Mouse (Mus musculus): ENCODE data around the gene Fpr3. TPM values are rescaled to one million over a fixed set of nuclear protein-coding genes. Genes with fewer than 3 reads are reported as not detected.
A peak's percentile ranks its signal among the peaks of the same experiment; 100 is the strongest.
"Not testable (repeated sequence)": the region's sequence is repeated elsewhere in the genome, so short reads cannot be mapped to it uniquely, and the experiment has no call there.

Gene Fpr3
- not detected in 2 replicates for polyA plus RNA-seq (2015; fragmentation: Nextera tagmentation; extraction: Ambion mirVana)

- WGBS, result 28% methylated on average over 1 of the region's 1 CpGs
- peak; percentile 74 for ATAC-seq
- DNase-seq (ENCODE audit: low spot score), result peak; percentile 62
Measured at GRCm38 (mm10) chr17:17887774-17888248, at the start of gene Fpr3, which contains the start of gene Fpr2. Gene Fpr3, plus strand, starts transcription at chr17:17887852. Gene Fpr2, plus strand, starts transcription at chr17:17887824.

DNA sequence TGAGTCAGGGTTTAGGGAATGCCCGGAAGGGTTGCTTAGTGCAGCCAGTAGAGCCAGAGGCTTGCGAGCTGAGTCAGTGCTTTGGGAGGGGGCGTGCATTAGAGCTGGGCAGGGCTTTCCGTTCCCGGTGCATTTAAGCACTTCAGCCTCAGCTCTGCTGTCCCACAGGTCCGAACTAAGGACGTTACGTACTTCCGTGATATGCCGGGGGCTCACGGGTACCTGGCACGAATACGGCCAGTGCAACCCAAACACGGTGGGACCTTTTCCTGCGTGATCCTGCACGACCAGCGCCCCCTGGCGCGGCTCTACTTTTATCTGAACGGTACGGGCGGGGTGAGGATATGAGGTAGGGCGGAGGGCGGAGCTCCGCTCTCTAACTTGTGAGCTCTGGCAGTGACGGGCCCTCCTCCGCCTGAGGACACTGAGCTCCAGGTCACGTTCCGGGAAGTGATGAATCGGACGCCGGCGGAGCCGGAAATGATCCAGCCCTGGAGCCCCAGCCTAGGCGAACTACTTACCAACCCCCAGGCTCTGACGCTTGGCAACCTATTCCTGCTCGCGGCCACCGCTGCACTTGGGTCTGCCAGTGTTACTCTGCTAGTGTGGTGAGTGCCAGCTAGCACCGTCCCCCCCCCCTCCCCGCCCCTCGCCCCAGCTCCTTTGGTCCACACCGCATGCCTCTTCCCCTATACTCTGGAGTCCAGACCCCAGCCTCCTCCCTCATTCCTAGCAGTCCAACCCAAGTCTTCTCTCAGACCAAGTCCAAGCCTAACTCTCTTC lies 49.5 kb upstream of the Fpr3 start:
- TF ChIP-seq EP300 (IDR thresholded peaks at IDR 0.05) (peak; percentile 83), CTCF (IDR thresholded peaks at IDR 0.05) (peak; percentile 90)
- Histone ChIP-seq H3K4me2 (replicated peaks; ENCODE audit: low read depth, low read length) (peak overlapping the region; percentile 73), H3K27ac (ENCODE audit: low read length) (peak overlapping the region; percentile 96), H3K9ac (replicated peaks; ENCODE audit: low read depth) (peak overlapping the region; percentile 43), H3K4me3 (ENCODE audit: low read depth, low read length) (peak overlapping the region; percentile 50), H3K4me1 (ENCODE audit: insufficient read depth, low read depth, low read length) (peaks cover 16% of the 10 kb centered on the region; the same call in 1 of the 2 replicates), H3K27me3 (replicated peaks; ENCODE audit: insufficient read depth, low read length) (no peaks in the 10 kb centered on the region), H3K9me3 (ENCODE audit: low read length) (no peaks in the 10 kb centered on the region), H3K36me3 (ENCODE audit: insufficient read depth, low read length) (no peaks in the 10 kb centered on the region)
- DNase-seq (ENCODE audit: low spot score) (peak; percentile 99), ATAC-seq (peak; percentile 99)
- WGBS, result 2% methylated on average over 42 of the region's 43 CpGs

More at GRCm38 (mm10) chr17:17887774-17888248, at the start of gene Fpr3, which contains the start of gene Fpr2:
- H3K4me2 ChIP-seq (replicated peaks; ENCODE audit: low read depth, low read length), result no peak within 1 kb of the TSS
- no peak for TF ChIP-seq CTCF (IDR thresholded peaks at IDR 0.05)
- TF ChIP-seq EP300 (IDR thresholded peaks at IDR 0.05), result no peak
- H3K4me1 ChIP-seq (ENCODE audit: insufficient read depth, low read depth, low read length), result no peaks in the 10 kb centered on the region
- no peak within 1 kb of the TSS for H3K9ac ChIP-seq (replicated peaks; ENCODE audit: low read depth)
- no peaks in the 10 kb centered on the region for H3K27me3 ChIP-seq (replicated peaks; ENCODE audit: insufficient read depth, low read length)
- H3K9me3 ChIP-seq (ENCODE audit: low read length), result no peaks in the 10 kb centered on the region
- no peak within 1 kb of the TSS for H3K27ac ChIP-seq (ENCODE audit: low read length)
- H3K36me3 ChIP-seq (ENCODE audit: insufficient read depth, low read length), result no peaks in the 10 kb centered on the region
- H3K4me3 ChIP-seq (ENCODE audit: low read depth, low read length), result no peak within 1 kb of the TSS

- DNase-seq (ENCODE audit: low spot score) (no peak), ATAC-seq (no peak)
- Histone ChIP-seq H3K4me1 (ENCODE audit: insufficient read depth, low read depth, low read length) (peaks cover 13% of the 10 kb centered on the region; the same call in 1 of the 2 replicates), H3K27me3 (replicated peaks; ENCODE audit: insufficient read depth, low read length) (no peaks in the 10 kb centered on the region), H3K9ac (replicated peaks; ENCODE audit: low read depth) (no peak overlapping the region), H3K9me3 (ENCODE audit: low read length) (no peaks in the 10 kb centered on the region), H3K4me3 (ENCODE audit: low read depth, low read length) (no peak overlapping the region), H3K36me3 (ENCODE audit: insufficient read depth, low read length) (no peaks in the 10 kb centered on the region), H3K4me2 (replicated peaks; ENCODE audit: low read depth, low read length) (no peak overlapping the region), H3K27ac (ENCODE audit: low read length) (no peak overlapping the region)
- WGBS, result 91% methylated on average over 2 of the region's 2 CpGs
- TF ChIP-seq EP300 (IDR thresholded peaks at IDR 0.05), result no peak
- no peak for TF ChIP-seq CTCF (IDR thresholded peaks at IDR 0.05)
Measured at GRCm38 (mm10) chr17:17839276-17839675, 48.4 kb upstream of the Fpr3 start.

DNA sequence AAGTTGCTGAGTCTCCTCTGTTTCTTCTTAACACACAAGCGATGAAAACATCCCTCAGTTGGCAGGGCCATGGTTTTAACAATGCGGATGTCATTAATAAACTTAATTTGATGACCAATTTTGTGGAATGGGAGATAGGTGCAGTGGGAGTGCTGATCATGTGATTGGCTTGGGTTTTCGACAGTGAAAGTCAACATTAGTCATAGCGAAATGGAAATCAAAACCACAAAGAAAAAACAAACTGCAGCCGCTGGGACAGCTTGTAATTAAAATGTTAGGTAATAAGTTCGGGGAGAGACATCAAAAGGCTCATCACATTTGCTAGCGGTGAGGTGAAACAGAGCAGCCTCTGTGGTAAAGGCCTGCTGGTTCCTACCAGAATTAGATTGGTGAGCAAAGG lies 46.9 kb upstream of the Fpr3 start:
- no peak for ATAC-seq
- H3K9ac ChIP-seq (replicated peaks; ENCODE audit: low read depth), result no peak overlapping the region
- no peak overlapping the region for H3K4me2 ChIP-seq (replicated peaks; ENCODE audit: low read depth, low read length)
- TF ChIP-seq CTCF (IDR thresholded peaks at IDR 0.05) (no peak), EP300 (IDR thresholded peaks at IDR 0.05) (no peak)
- H3K4me3 ChIP-seq (ENCODE audit: low read depth, low read length), result no peak overlapping the region
- peaks cover 5% of the 10 kb centered on the region; the same call in 1 of the 2 replicates for H3K4me1 ChIP-seq (ENCODE audit: insufficient read depth, low read depth, low read length)
- H3K27ac ChIP-seq (ENCODE audit: low read length), result no peak overlapping the region
- DNase-seq (ENCODE audit: low spot score), result no peak
- H3K27me3 ChIP-seq (replicated peaks; ENCODE audit: insufficient read depth, low read length), result no peaks in the 10 kb centered on the region
- no peaks in the 10 kb centered on the region for H3K36me3 ChIP-seq (ENCODE audit: insufficient read depth, low read length)
- WGBS, result 87% methylated on average over 7 of the region's 7 CpGs
- H3K9me3 ChIP-seq (ENCODE audit: low read length), result no peaks in the 10 kb centered on the region

DNA sequence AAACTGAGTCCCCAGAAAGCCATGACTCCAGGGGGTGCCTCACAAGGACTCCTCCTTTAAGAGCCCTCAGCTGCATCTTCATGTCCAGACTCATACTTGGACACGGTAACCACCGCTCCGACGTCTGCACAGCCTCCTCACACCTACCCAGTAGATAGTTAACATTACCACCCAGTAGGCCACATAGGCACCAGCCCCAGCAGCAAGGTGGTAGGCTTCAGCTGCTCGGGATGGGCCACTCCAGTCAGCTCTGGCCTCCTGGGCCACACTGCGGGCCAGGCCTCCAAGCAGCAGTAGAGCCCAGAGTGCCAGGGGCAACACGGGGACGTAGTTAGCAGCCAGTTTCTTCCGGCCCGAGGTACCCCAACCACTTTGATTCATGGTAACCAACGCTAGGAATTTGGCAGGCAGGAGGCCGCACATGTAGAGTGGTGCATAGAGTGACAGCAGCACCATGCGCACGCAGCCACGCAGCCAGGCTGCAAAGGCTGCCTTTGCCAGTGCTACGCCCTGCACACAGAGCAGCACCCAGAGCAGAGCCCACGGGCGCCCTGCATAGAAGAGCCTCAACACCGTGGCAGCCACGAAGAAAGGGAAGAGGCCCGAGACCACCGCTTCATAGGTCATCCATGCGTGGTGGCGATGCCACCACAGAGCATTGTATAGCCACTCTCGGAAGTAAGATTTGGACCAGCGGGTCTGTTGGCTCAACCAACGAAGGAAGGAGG lies 44.0 kb upstream of the Fpr3 start:
- Histone ChIP-seq H3K9ac (replicated peaks; ENCODE audit: low read depth) (no peak overlapping the region), H3K9me3 (ENCODE audit: low read length) (no peaks in the 10 kb centered on the region), H3K4me1 (ENCODE audit: insufficient read depth, low read depth, low read length) (no peaks in the 10 kb centered on the region), H3K27me3 (replicated peaks; ENCODE audit: insufficient read depth, low read length) (no peaks in the 10 kb centered on the region), H3K36me3 (ENCODE audit: insufficient read depth, low read length) (no peaks in the 10 kb centered on the region), H3K4me2 (replicated peaks; ENCODE audit: low read depth, low read length) (no peak overlapping the region), H3K27ac (ENCODE audit: low read length) (no peak overlapping the region), H3K4me3 (ENCODE audit: low read depth, low read length) (no peak overlapping the region)
- no peak for TF ChIP-seq EP300 (IDR thresholded peaks at IDR 0.05)
- TF ChIP-seq CTCF (IDR thresholded peaks at IDR 0.05), result no peak
- WGBS, result 70% methylated on average over 27 of the region's 27 CpGs
- 0 out of 2 replicates have a peak, but pooled peaks have one; percentile 11 for ATAC-seq
- no peak for DNase-seq (ENCODE audit: low spot score)

- H3K27ac ChIP-seq (ENCODE audit: low read length); H3K4me3 ChIP-seq (ENCODE audit: low read depth, low read length); ATAC-seq; H3K9me3 ChIP-seq (ENCODE audit: low read length); H3K36me3 ChIP-seq (ENCODE audit: insufficient read depth, low read length); H3K27me3 ChIP-seq (replicated peaks; ENCODE audit: insufficient read depth, low read length); DNase-seq (ENCODE audit: low spot score); H3K4me2 ChIP-seq (replicated peaks; ENCODE audit: low read depth, low read length); H3K4me1 ChIP-seq (ENCODE audit: insufficient read depth, low read depth, low read length); H3K9ac ChIP-seq (replicated peaks; ENCODE audit: low read depth): not testable (repeated sequence)
- WGBS, result 54% methylated on average over 3 of the region's 3 CpGs
Measured at GRCm38 (mm10) chr17:17844606-17845005, 43.0 kb upstream of the Fpr3 start.
